Comparison of ENCODE assay signal across 23 mouse cellular contexts in the genomic region with DNA sequence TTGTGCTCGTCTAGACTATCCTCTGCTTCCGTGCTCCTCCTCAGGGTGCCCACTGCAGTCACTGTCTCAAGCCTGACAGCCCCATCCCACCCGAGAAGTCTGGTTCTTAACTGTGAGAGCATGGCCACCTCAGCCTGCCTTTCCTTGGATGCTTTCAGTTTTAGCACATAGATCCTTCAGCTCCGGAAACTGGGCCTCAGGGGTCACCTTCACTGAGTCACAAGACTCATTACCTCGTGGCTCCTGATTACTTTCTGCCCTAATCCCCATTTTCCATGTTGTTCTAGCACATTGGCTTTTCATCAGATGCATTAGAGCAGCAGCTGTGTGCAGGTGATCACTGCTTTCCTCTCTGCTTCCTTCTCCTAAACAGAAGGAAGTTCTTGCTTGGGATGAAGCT. TPM values are rescaled to one million over a fixed set of nuclear protein-coding genes. Genes with fewer than 3 reads are reported as not detected.
A peak's percentile ranks its signal among the peaks of the same experiment; 100 is the strongest.
DNase-seq lines count a peak whose midpoint lies in the region; ATAC-seq and TF ChIP-seq lines count a peak whose summit lies in the region.
"Had no signal": no experiment of that assay in that cellular context is flagged by ENCODE, and none has a peak within 500 bp of the region (broad histone marks: within the 10 kb centered on the region; RNA-seq: fewer than 3 reads in every experiment).

No protein-coding gene starts in this region.

- no peak overlapping the region for H3K9ac ChIP-seq in liver, embryonic 16.5 days (ENCODE audit: low read depth, low read length)
- H3K9ac ChIP-seq: embryonic facial prominence, embryonic 12.5 days; heart, embryonic 15.5 days; limb, embryonic 13.5 days; lung, embryonic 15.5 days; midbrain, embryonic 13.5 days; neural tube, embryonic 12.5 days; stomach, embryonic 15.5 days had no signal

- intact Hi-C loops in heart, postnatal 10 days (cut with DNase I) = no loop called here

- no peak overlapping the region for H3K4me3 ChIP-seq in layer of hippocampus, adult 2 months
- no peak overlapping the region for H3K4me3 ChIP-seq in liver, embryonic 16.5 days (ENCODE audit: low read depth, low read length)
- H3K4me3 ChIP-seq: embryonic facial prominence, embryonic 12.5 days; heart, embryonic 15.5 days; limb, embryonic 13.5 days; lung, embryonic 15.5 days; midbrain, embryonic 13.5 days; neural tube, embryonic 12.5 days; stomach, embryonic 15.5 days had no signal

- H3K4me1 ChIP-seq in liver, embryonic 16.5 days (ENCODE audit: control insufficient read depth, low read depth, low read length) = peaks cover 29% of the 10 kb centered on the region
- H3K4me1 ChIP-seq: embryonic facial prominence, embryonic 12.5 days; limb, embryonic 13.5 days; neural tube, embryonic 12.5 days; stomach, embryonic 15.5 days had no signal

- no peak overlapping the region for H3K4me2 ChIP-seq in liver, embryonic 16.5 days (ENCODE audit: low read depth, low read length)
- H3K4me2 ChIP-seq: embryonic facial prominence, embryonic 12.5 days; heart, embryonic 15.5 days; limb, embryonic 13.5 days; lung, embryonic 15.5 days; midbrain, embryonic 13.5 days; neural tube, embryonic 12.5 days; stomach, embryonic 15.5 days had no signal

- 81% methylated on average over 5 of the region's 5 CpGs for WGBS in liver, embryonic 16.5 days (ENCODE audit: insufficient replicate concordance)

- peaks cover 58% of the 10 kb centered on the region for H3K36me3 ChIP-seq in liver, embryonic 16.5 days (ENCODE audit: control insufficient read depth, insufficient read depth)

- no peak for ATAC-seq in liver, embryonic 16.5 days (ENCODE audit: low read depth)
- ATAC-seq in erythroid progenitor cell, adult 5-6 weeks (replicated peaks; ENCODE audit: low FRiP score, poor library complexity, severe bottlenecking) = no peak
- ATAC-seq: activated CD4-positive, CD25-positive, alpha-beta regulatory T cell, adult 4 months; forebrain, embryonic 14.5 days had no signal

- H3K27me3 ChIP-seq in liver, embryonic 16.5 days (ENCODE audit: control insufficient read depth, insufficient read depth, low read depth, low read length) = no peaks in the 10 kb centered on the region
- H3K27me3 ChIP-seq: embryonic facial prominence, embryonic 12.5 days; heart, embryonic 15.5 days; limb, embryonic 13.5 days; lung, embryonic 15.5 days; midbrain, embryonic 13.5 days; neural tube, embryonic 12.5 days; stomach, embryonic 15.5 days had no signal

- H3K9me3 ChIP-seq in liver, embryonic 16.5 days (replicated peaks; ENCODE audit: control insufficient read depth, low read length) = no peaks in the 10 kb centered on the region
- H3K9me3 ChIP-seq: embryonic facial prominence, embryonic 12.5 days; heart, embryonic 15.5 days; limb, embryonic 13.5 days; lung, embryonic 15.5 days; midbrain, embryonic 13.5 days; neural tube, embryonic 12.5 days; stomach, embryonic 15.5 days had no signal

- TF ChIP-seq CTCF in layer of hippocampus, adult 2 months (conservative IDR thresholded peaks at IDR 0.05) = no peak

- peak overlapping the region; percentile 57; the same call in 1 of the 2 replicates for H3K27ac ChIP-seq in layer of hippocampus, adult 2 months
- H3K27ac ChIP-seq in liver, embryonic 16.5 days (ENCODE audit: low read length) = peak overlapping the region; percentile 64
- H3K27ac ChIP-seq: embryonic facial prominence, embryonic 12.5 days; limb, embryonic 13.5 days; lung, embryonic 15.5 days; midbrain, embryonic 13.5 days; neural tube, embryonic 12.5 days; stomach, embryonic 15.5 days had no signal

- peak; percentile 61 for DNase-seq in heart, adult 11 months
- no peak for DNase-seq in heart, postnatal 10 days
- no peak for DNase-seq in layer of hippocampus, adult 2 months (ENCODE audit: low spot score in 2 of 2)
- DNase-seq in layer of hippocampus, adult 9-11 months = no peak
- peak; percentile 76 for DNase-seq in R1 (ENCODE audit: low read depth, low spot score)
- no peak for DNase-seq in T-cell, adult 2 months (ENCODE audit: low spot score)
- DNase-seq: adrenal gland, postnatal 14 days; cerebellum, adult 11 months; cerebellum, postnatal 10 days; gastrocnemius, postnatal 36 days; kidney, postnatal 4 days; thymus, adult 2 months had no signal

RNA-seq across cellular contexts. Expression of a gene that starts 16.4 kb away (rescaled TPM):
- total RNA-seq in heart, postnatal 10 days (2021) = 10 to 100 TPM; 41.3 to 46.5 TPM
- 10 to 100 TPM; 64.4 to 69.3 TPM for total RNA-seq in layer of hippocampus, adult 2 months (2021)
- polyA plus RNA-seq in liver, embryonic 16.5 days (2015; fragmentation: Nextera tagmentation; extraction: Ambion mirVana) = 85.7 and 88.8 TPM in 2 replicates
- total RNA-seq in erythroid progenitor cell, adult 5-6 weeks (2015; ENCODE audit: low replicate concordance) = 114 and 185 TPM in 2 replicates
- 114 and 217 TPM in 2 replicates for total RNA-seq in erythroid progenitor cell, adult 5-6 weeks (2017; ENCODE audit: low replicate concordance)

RNA-seq across cellular contexts. Expression of a gene that starts 52.9 kb away (rescaled TPM):
- 10 to 100 TPM; 14.6 to 17.6 TPM for total RNA-seq in heart, postnatal 10 days (2021)
- 10 to 100 TPM; 58.5 to 59.4 TPM for total RNA-seq in layer of hippocampus, adult 2 months (2021)
- 1.9 and 2.0 TPM in 2 replicates for polyA plus RNA-seq in liver, embryonic 16.5 days (2015; fragmentation: Nextera tagmentation; extraction: Ambion mirVana)
- total RNA-seq in erythroid progenitor cell, adult 5-6 weeks (2015; ENCODE audit: low replicate concordance) = 10.1 and 20.1 TPM in 2 replicates
- total RNA-seq in erythroid progenitor cell, adult 5-6 weeks (2017; ENCODE audit: low replicate concordance) = 5.1 and 6.2 TPM in 2 replicates

Comparison
In these comparisons a context has a peak if more than half of its experiments do, and no peak if none do; other contexts are left out.
1. DNase-seq: peak in heart, adult 11 months (single experiment) and R1 (single experiment); none in heart, postnatal 10 days (0 of 2), layer of hippocampus, adult 2 months (0 of 2), layer of hippocampus, adult 9-11 months (single experiment) and T-cell, adult 2 months (single experiment).